Mouse (Mus musculus) embryonic facial prominence, embryonic 14.5 days (tissue): ENCODE results near the gene Has1. TPM values are rescaled to one million over a fixed set of nuclear protein-coding genes. Genes with fewer than 3 reads are reported as not detected.
A peak's percentile ranks its signal among the peaks of the same experiment; 100 is the strongest.

Experiments
- ATAC-seq: fragments of 200-750 bp; cut with Nextera tagmentation; 2 replicates; pipeline ENCODE4 v1.8.0; 2017; ENCODE audit warnings: low read depth, moderate number of reproducible peaks, moderate TSS enrichment
- DNase-seq: peaks from one replicate; pipeline ENCODE4 v3.0.0-alpha.2; 2015; ENCODE audit warnings: low spot score
- H3K27ac ChIP-seq: fragments of 300-500 bp; sonication (generic); replicated peaks from 2 replicates; pipeline ENCODE4 v1.5.1; 2014; ENCODE audit warnings: low read depth, mild to moderate bottlenecking, low read length, moderate library complexity
- H3K27me3 ChIP-seq: fragments of 300-500 bp; sonication (generic); replicated peaks from 2 replicates; pipeline ENCODE4 v1.6.1; 2014; ENCODE audit warnings: low read length; ENCODE audit not compliant: control insufficient read depth, insufficient read depth
- H3K36me3 ChIP-seq: fragments of 300-500 bp; sonication (generic); 2 replicates; pipeline ENCODE4 v1.6.1; 2014; ENCODE audit warnings: low read length, mixed read lengths; ENCODE audit not compliant: control insufficient read depth, insufficient read depth
- H3K4me1 ChIP-seq: fragments of 300-500 bp; sonication (generic); 2 replicates; pipeline ENCODE4 v1.6.1; 2014; ENCODE audit warnings: antibody characterized with exemption, low read length; ENCODE audit not compliant: control insufficient read depth, insufficient read depth
- H3K4me2 ChIP-seq: fragments of 300-500 bp; sonication (generic); 2 replicates; pipeline ENCODE4 v1.6.1; 2014; ENCODE audit warnings: low read depth, mild to moderate bottlenecking, low read length, moderate library complexity, mixed read lengths
- H3K4me3 ChIP-seq: fragments of 300-500 bp; sonication (generic); 2 replicates; pipeline ENCODE4 v1.5.1; 2014; ENCODE audit warnings: low read depth, mild to moderate bottlenecking, low read length
- H3K9ac ChIP-seq: fragments of 300-500 bp; sonication (generic); 2 replicates; pipeline ENCODE4 v1.6.1; 2014; ENCODE audit warnings: low read depth, mild to moderate bottlenecking, low read length, moderate library complexity, mixed read lengths
- H3K9me3 ChIP-seq: fragments of 300-500 bp; sonication (generic); 2 replicates; pipeline ENCODE4 v1.6.1; 2016; ENCODE audit warnings: low read length; ENCODE audit not compliant: control insufficient read depth
- WGBS: fragments of 180-500 bp; shearing (Covaris S2); extraction: QIAGEN DNeasy Blood & Tissue Kit; methylation state at CpG from one replicate; pipeline ENCODE4 v1.1.7; 2014; 5-methylcytosine and 5-hydroxymethylcytosine counted together
- polyA plus RNA-seq: library from polyadenylated mRNA; unstranded; fragments of >200 nt; fragmentation: Nextera tagmentation; extraction: Ambion mirVana; gene quantifications from 2 replicates; pipeline ENCODE4 v1.2.1, GENCODE M21; 2014

The Has1 gene
- polyA plus RNA-seq: 1.0 and 1.7 TPM in 2 replicates

- 27% methylated on average over 7 of the region's 8 CpGs for WGBS
- H3K4me2 ChIP-seq: 0 out of 2 replicates have a peak within 1 kb of the TSS, but pooled peaks have one; percentile 15
- 0 out of 2 replicates have a peak, but pooled peaks cover 5% of the 10 kb centered on the region for H3K36me3 ChIP-seq
These were observed at the start of gene Has1 for GRCm38 (mm10) chr17:17855064-17855838. Gene Has1 (minus strand): TSS chr17:17855205.

GRCm38 (mm10) chr17:17900768-17901167 is 45.8 kb upstream of the Has1 start:
- DNase-seq: peak; percentile 1
- Histone ChIP-seq H3K4me3 (no peak overlapping the region), H3K9ac (no peak overlapping the region), H3K36me3 (no peaks in the 10 kb centered on the region), H3K4me1 (no peaks in the 10 kb centered on the region), H3K9me3 (no peaks in the 10 kb centered on the region), H3K4me2 (no peak overlapping the region), H3K27me3 (no peaks in the 10 kb centered on the region), H3K27ac (no peak overlapping the region)
- no peak for ATAC-seq
- 80% methylated on average over 1 of the region's 1 CpGs for WGBS

More at GRCm38 (mm10) chr17:17855064-17855838, at the start of gene Has1:
- Histone ChIP-seq H3K9me3 (no peaks in the 10 kb centered on the region), H3K4me3 (no peak within 1 kb of the TSS), H3K4me1 (peaks cover 8% of the 10 kb centered on the region), H3K27ac (0 out of 2 replicates have a peak within 1 kb of the TSS, but pooled peaks have one; percentile 15), H3K9ac (no peak within 1 kb of the TSS), H3K27me3 (no peaks in the 10 kb centered on the region)
- ATAC-seq (peak; percentile 34; the same call in 1 of the 2 replicates), DNase-seq (peak; percentile 30)

- WGBS: 76% methylated on average over 2 of the region's 2 CpGs
- Histone ChIP-seq H3K4me3 (no peak overlapping the region), H3K4me1 (no peaks in the 10 kb centered on the region), H3K27me3 (no peaks in the 10 kb centered on the region), H3K9me3 (no peaks in the 10 kb centered on the region), H3K9ac (no peak overlapping the region), H3K27ac (no peak overlapping the region), H3K36me3 (no peaks in the 10 kb centered on the region), H3K4me2 (no peak overlapping the region)
- peak; percentile 49 for DNase-seq
- no peak for ATAC-seq
These were observed 44.3 kb upstream of the Has1 start for GRCm38 (mm10) chr17:17899268-17899667.

- WGBS: under 1% methylated on average over 4 of the region's 4 CpGs
- no peak for ATAC-seq
- no peaks in the 10 kb centered on the region for H3K36me3 ChIP-seq
- H3K27ac ChIP-seq: no peak overlapping the region
- DNase-seq: peak; percentile 88
- no peak overlapping the region for H3K9ac ChIP-seq
- H3K9me3 ChIP-seq: no peaks in the 10 kb centered on the region
- no peaks in the 10 kb centered on the region for H3K27me3 ChIP-seq
- H3K4me3 ChIP-seq: no peak overlapping the region
- H3K4me1 ChIP-seq: no peaks in the 10 kb centered on the region
- no peak overlapping the region for H3K4me2 ChIP-seq
These were observed 41.0 kb upstream of the Has1 start for GRCm38 (mm10) chr17:17896039-17896438.

GRCm38 (mm10) chr17:17889732-17890425 is 34.9 kb upstream of the Has1 start:
- no peaks in the 10 kb centered on the region for H3K36me3 ChIP-seq
- H3K4me2 ChIP-seq: no peak overlapping the region
- no peak for ATAC-seq
- no peaks in the 10 kb centered on the region for H3K27me3 ChIP-seq
- H3K9me3 ChIP-seq: no peaks in the 10 kb centered on the region
- no peak overlapping the region for H3K4me3 ChIP-seq
- no peaks in the 10 kb centered on the region for H3K4me1 ChIP-seq
- H3K27ac ChIP-seq: no peak overlapping the region
- DNase-seq: no peak
- no peak overlapping the region for H3K9ac ChIP-seq
- WGBS: 79% methylated on average over 2 of the region's 2 CpGs

- 66% methylated on average over 1 of the region's 1 CpGs for WGBS
- H3K27ac ChIP-seq: no peak within 1 kb of the TSS
- DNase-seq (no peak), ATAC-seq (no peak)
- no peaks in the 10 kb centered on the region for H3K36me3 ChIP-seq
- H3K4me2 ChIP-seq: no peak within 1 kb of the TSS
- H3K4me1 ChIP-seq: no peaks in the 10 kb centered on the region
- no peak within 1 kb of the TSS for H3K4me3 ChIP-seq
- H3K9ac ChIP-seq: no peak within 1 kb of the TSS
- H3K9me3 ChIP-seq: no peaks in the 10 kb centered on the region
- no peaks in the 10 kb centered on the region for H3K27me3 ChIP-seq
These were observed 32.8 kb upstream of the Has1 start, which contains the start of the genes Fpr2 and Fpr3 for GRCm38 (mm10) chr17:17887774-17888248. Gene Fpr2 (plus strand): TSS chr17:17887824. Gene Fpr3 (plus strand): TSS chr17:17887852.

GRCm38 (mm10) chr17:17883840-17884239 is 28.8 kb upstream of the Has1 start, which contains the start of gene Fpr1:
Gene Fpr1 (minus strand): TSS chr17:17883940.
- DNase-seq (no peak), ATAC-seq (no peak)
- H3K27me3 ChIP-seq: no peaks in the 10 kb centered on the region
- H3K9me3 ChIP-seq: no peaks in the 10 kb centered on the region
- H3K36me3 ChIP-seq: no peaks in the 10 kb centered on the region
- 49% methylated on average over 1 of the region's 1 CpGs for WGBS
- no peak within 1 kb of the TSS for H3K4me2 ChIP-seq
- H3K27ac ChIP-seq: no peak within 1 kb of the TSS
- no peak within 1 kb of the TSS for H3K9ac ChIP-seq
- no peak within 1 kb of the TSS for H3K4me3 ChIP-seq
- no peaks in the 10 kb centered on the region for H3K4me1 ChIP-seq

- no peak overlapping the region for H3K4me3 ChIP-seq
- H3K27me3 ChIP-seq: no peaks in the 10 kb centered on the region
- no peaks in the 10 kb centered on the region for H3K9me3 ChIP-seq
- no peak overlapping the region for H3K9ac ChIP-seq
- DNase-seq: no peak
- no peaks in the 10 kb centered on the region for H3K36me3 ChIP-seq
- no peaks in the 10 kb centered on the region for H3K4me1 ChIP-seq
- H3K27ac ChIP-seq: no peak overlapping the region
- H3K4me2 ChIP-seq: no peak overlapping the region
- 81% methylated on average over 3 of the region's 3 CpGs for WGBS
- ATAC-seq: no peak
These were observed 27.7 kb upstream of the Has1 start for GRCm38 (mm10) chr17:17882672-17883071.
